Mouse (Mus musculus): ENCODE data around the gene Rel.
"Not testable (repeated sequence)": the region's sequence is repeated elsewhere in the genome, so short reads cannot be mapped to it uniquely, and the experiment has no call there.

Gene Rel

DNA sequence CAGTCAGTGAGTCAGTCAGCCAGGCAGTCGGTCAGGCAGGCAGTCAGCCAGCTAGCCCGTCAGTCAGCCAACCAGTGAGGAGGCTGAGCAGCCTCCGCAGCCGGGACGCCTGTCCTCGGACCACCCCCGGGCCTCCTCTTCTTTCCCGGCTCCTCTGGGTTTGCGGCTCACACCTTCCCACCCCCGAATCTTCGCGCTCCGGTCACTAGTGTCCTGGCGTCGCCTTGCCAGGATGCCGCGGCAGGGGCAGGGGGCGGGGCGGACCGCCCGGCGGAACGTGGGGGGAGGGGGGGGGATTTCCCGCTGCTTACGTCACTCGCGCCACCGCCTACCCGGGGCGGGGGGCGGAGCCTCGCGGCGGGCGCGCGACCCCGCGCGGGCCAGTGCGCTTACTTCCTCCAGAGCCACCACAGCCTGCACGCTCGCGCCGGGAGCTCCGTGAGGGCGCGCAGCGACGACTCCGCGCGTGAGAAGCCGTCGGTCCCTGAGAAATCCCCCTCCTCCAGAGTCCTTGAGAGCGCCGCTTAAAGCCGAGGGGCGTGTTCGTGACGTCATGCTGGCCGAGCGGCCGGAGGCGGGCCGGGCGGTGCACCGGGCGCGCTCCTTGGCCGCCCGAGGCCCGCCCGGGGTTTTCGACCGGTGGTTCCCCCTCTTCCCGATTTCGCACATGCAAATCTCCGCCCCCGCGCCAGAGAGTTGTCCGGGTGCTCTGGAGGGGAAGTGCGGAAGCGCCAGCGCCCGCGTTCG lies at the start of gene Rel:
Rel (minus strand) TSS at position 211 of the 747 bp plus-strand sequence.
- peak; percentile 85 for DNase-seq (ENCODE audit: low spot score)

DNA sequence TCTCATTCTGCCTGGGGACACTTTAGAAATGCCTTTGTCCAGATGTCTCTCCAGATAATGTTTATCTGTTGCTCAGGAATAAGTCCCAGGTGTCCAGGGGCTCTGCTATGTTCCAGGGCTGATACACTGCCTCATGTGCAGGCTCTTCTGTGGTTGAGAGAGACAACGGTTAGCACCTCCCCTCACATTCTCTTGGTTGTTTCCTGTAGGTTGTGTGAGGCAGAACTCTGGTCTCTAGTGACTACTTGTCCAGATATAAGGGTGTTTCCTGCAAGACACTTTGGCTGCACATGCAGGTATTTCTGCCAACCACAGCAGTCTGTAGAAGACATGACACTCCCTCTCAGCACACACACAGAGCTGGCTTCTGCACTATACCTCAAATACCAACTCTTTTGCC lies 48.0 kb upstream of the Rel start:
- no peak for DNase-seq (ENCODE audit: low spot score)

DNA sequence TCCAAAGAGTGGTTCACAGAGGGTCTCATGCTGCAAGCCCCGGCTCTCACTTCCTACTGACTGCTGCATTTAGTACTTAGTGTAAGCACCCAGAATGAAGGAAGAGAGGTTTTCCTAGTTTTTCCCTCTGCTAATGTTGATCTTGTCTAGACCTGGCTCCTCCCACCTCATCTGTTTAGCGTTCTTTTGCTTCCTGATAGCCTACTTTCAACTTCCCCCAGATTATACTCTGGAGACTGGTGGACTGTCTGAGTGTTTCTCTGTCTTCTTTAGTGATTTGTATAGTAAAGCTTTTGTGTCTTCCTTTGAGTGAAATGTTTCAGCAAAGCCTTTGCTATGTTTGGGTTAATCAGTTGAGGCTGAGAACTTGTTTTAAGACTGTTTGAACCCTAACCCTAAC lies 40.0 kb upstream of the Rel start:
- no peak for DNase-seq (ENCODE audit: low spot score)

DNA sequence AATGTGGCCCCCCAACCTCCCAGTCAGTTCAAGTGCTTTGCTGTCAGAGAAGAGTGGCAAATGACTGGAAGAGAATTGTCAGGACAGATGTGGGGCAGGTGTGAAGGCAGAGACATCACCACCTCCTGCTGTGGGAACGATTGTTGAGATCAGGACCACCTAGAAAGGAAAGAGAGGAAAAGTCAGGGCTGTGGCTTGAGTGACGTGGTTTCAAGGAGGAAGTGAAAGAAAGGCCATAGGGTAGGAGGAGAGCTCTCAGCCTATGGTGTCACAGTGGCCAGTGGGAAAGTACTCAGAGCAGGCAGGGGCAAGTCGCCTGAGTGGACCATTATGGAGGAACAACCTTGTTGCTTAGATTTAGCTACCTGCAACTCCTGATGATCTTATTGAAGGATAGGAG lies 34.9 kb upstream of the Rel start:
- no peak for DNase-seq (ENCODE audit: low spot score)

DNA sequence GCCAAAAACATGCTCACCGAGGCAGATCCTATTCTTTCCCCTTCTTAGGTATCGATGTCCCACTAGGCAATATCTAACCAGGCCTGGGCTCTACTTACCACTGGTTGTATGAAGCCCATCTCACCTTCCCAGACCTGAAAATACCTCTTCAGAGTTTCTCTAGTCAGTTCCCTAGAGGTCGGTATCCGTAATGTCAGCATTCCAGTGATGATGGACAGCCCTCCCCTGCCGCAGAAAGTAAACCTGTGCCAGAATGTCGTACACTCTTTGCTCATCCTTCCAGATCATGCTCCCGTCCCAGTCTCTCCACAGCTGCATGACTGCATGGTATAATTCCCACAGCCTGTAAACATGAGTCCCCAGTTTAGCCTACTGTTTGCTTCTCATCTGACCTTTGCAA lies 32.4 kb upstream of the Rel start:
- DNase-seq (ENCODE audit: low spot score) = no peak

DNA sequence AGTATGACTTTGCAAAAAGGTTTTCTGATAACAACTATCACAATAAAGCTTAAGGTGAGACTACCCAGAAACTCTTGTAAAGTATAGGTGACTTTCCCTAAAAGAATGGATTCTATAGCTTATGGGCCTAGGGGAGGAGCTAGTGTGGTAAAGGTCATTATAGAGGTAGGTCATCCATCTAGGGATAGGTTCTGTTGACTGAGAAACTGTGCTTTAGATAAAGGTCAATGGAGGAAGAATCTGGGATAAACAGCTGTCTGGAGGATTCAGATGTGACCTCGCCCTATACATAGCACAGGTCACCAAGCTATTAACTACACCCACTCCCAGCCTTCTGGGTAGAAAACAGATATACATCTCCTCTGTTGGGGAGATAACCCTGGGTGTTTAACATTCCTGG lies 31.5 kb upstream of the Rel start:
- no peak for DNase-seq (ENCODE audit: low spot score)

DNA sequence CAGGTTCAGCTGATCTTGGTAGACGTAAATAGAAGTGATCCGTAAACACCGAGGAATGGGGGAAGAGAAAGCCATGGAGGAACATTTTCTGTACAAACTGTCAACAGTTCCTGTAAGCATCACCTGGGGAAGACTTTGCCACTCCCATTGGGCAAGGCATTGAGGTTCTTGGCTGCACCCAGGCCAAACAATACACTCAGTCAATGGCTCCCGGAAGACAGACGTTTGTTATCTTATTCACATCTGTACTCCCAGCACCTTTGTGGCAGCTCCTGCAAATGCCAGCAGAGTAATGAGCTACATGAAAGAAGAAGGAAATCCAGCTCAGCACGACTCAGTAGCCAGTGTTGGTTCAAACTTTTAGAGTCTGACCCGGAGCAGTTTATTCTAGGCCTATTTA lies 31.1 kb upstream of the Rel start:
- DNase-seq (ENCODE audit: low spot score) = no peak

DNA sequence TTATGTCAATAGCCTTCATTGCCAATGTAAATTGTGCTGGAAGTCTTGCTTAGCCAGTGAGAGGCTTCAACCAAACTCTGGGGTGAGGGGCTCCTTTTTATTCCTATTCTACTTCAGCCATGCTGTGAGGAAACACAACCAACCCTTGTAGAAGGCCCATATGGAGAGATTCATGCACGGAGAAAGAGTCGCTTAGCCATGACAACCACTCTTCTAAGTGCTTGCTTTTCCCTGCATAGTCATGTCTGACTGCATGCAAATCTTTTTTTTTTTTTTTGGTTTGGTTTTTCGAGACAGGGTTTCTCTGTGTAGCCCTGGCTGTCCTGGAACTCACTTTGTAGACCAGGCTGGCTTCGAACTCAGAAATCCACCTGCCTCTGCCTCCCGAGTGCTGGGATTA lies 12.9 kb upstream of the Rel start:
- not testable (repeated sequence) for DNase-seq (ENCODE audit: low spot score)

DNA sequence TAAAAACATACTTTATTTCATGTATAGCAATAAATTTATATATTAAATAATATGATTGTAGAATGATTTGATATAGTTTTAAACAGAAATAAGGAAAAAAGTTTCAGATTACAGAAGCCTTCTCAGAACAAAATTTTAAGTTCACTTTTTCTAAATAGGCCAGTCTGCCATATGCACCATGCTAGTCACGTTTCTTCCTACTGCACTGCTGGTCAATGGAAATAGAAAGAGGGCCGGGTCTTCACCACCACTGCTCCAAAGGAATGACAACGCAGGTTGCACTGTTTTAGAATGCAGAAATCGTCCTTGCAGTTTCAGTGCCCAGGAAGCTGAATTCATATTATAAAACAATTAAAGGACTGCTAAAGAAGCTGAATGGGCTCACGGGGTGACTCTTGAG lies 12.3 kb upstream of the Rel start:
- DNase-seq (ENCODE audit: low spot score) = no peak

DNA sequence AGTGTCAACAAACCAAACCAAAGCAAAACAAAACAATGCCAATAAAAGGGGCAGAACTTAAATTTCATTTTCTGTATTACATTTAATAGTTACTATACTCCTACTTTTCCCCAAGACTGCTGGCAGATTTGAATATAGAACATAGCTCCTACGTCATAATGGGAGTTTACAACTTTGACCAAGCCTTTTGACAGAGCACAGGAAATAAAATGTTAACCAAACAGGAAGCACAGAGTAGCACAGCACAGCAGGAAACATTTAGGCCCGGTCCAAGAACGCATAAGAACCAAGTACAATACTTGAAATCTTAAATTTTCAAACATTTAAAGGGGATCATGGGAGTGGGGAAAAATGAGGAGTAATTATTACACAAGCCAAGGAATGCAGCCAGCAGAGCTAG lies 11.3 kb upstream of the Rel start:
- no peak for DNase-seq (ENCODE audit: low spot score)

DNA sequence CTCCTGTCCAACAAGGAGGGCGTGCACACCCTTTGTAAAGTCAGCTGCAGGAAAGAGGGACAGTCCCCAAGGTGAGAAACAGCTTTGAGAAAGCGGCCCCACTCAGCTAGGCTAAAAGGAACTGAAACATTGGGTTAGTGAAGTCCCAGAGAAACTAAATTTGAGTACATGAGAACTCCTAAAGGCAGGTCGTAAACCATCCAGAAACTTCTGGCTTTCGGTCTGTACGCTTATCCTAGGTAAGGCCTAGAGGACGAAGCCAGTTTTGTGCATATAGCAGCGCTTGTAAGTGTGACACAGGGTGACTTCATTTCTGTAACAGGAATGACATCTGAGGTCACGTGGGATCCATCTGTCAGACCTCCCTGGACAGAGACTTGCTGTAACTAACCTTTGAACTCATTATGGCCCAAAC lies 8.0 kb upstream of the Rel start:
- no peak for DNase-seq (ENCODE audit: low spot score)

DNA sequence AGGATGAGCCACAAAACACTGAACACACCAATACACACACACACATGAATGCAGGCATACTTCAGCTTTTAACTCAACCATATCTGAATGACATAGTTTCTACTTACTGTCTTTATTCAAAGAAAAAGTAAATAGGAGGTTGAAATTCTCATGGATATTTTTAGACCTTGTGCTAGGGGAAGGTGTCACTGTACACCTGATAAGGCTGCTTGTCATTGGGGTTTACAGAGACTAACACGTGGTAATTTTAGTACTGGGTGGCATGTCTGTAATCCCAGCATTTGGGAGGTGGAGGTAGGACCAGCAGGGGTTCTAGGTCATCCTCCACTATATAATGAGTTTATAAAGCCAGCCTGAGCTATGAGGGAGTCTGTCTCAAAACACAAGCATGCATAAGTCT lies 1.7 kb upstream of the Rel start:
- no peak for DNase-seq (ENCODE audit: low spot score)

DNA sequence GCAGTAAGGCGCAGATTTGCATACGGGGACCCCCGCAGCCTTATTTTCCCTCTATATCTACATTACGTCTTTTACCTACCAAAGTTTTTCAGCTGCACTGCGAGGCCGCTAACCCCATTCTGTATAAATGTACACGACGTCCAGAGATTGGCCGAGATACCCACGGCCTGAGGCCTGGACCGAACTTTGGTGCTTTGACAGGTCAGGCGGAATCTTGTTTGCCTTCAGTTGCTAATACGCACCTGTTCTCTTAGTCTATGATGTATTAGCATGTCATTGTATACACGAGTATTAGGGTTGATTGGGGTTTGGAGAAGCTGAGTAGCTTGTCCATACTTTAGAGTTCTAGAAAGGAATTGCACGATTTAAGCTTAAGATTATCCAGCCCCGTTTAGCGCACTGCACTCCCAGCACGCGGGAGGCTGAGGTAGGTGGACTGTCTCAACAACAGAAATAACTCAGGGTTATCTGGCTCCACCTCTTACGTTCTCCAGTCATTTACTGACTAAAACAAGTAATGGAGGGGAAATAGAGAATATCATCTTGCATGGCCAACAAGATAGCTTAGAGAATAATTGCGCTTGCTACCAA lies 832 bp upstream of the Rel start:
- no peak for DNase-seq (ENCODE audit: low spot score)

DNA sequence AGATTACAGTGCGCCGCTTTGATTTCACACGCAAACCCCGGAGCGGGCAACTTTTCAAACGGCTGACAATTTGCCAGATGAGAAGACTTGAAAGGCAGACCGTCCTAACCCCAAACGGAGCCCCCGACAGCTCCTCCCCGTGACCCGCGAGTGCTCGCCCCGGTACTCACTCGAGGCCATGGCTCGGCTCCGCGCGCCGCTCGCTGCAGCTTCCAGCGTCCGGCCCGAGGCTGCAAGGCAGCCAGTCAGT lies 335 bp downstream of the Rel start:
- DNase-seq (ENCODE audit: low spot score) = no peak

DNA sequence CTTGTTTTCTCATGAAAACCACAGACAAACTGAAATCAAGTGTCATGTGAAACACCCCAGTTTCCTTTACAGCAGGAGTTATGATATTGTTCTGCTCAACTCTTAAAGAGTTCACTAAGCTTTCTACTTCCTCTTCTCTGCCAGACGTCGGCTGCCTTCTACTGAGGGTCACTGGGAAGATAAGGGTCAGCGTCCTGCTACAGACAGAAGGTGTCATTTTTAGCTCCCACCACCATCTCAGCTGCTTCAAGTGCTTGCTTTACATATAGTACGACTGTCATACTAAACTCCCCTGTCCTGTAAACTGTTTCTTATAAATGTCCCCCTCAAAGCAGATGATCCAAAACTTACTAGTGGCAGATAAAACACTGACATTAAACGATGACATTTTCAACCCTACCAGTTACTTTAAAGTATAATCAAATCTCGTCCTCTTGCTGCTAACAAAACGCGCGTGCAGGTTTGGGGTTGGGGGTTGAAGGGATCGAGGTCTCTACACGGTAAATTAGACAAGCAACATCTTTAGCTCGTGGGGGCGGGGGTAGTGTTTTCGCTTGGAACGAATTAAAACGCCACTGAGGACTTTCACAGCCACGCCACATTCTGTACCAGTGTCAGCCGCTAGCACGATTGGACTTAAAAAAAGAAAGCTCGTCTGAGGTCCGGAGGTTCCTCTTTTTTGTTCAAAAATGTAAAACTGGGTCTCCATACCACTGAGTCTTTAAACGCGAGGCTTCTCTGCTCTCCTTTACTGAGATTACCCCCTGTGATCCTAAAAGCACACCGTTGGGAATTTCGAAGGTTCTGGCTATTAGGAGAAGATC lies 872 bp downstream of the Rel start:
- peak; percentile 13 for DNase-seq (ENCODE audit: low spot score)

DNA sequence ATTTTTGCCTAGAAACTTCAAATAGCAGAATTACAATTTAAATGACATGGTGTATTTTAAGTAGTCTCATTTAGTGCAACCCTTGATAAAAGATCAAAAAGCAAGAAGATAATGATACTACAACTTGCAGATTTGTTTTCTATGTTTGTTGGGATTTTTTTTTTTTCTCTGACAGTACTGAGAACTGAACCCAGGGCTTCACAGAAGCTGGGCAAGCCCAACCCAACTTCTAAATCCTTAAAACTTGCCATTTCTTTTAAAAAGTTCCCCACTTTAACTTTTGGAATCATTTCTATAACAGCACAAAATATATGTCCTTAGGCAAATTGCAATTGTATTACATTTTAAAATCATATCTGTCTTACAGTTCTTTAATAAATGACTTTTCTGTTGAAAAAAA lies 1.7 kb downstream of the Rel start:
- no peak for DNase-seq (ENCODE audit: low spot score)

DNA sequence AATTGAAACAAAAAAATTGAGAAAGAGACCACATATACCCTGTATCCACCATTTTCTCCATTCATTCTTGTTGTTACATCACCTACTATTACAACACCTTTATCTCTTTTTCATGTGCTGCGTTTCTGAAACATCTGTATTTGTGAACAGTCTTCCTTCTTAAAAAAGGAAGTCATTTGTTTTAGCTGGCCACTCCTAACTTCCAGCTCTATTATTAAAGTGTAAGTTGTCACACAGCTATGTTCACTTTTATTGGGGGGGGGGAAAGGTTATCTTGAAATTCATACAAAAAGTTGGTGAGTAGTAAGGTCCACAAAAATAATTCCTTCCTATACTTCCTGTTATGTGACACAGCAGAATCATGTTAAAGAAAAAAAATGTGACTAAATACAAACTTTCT lies 2.8 kb downstream of the Rel start:
- no peak for DNase-seq (ENCODE audit: low spot score)

DNA sequence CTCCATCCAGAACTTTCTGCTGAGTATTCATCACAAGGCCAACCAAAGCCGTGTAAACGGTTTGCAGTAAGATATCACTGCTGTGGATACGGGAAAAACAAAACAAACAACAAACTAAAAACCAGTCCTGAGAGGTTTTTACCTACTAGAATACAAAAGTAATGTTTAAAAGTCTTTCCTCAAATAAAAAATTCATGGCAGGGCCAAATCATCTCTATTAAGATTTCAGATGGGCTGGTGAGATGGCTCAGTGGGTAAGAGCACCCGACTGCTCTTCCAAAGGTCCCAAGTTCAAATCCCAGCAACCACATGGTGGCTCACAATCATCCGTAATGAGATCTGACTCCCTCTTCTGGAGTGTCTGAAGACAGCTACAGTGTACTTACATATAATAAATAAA lies 3.4 kb downstream of the Rel start:
- not testable (repeated sequence) for DNase-seq (ENCODE audit: low spot score)

DNA sequence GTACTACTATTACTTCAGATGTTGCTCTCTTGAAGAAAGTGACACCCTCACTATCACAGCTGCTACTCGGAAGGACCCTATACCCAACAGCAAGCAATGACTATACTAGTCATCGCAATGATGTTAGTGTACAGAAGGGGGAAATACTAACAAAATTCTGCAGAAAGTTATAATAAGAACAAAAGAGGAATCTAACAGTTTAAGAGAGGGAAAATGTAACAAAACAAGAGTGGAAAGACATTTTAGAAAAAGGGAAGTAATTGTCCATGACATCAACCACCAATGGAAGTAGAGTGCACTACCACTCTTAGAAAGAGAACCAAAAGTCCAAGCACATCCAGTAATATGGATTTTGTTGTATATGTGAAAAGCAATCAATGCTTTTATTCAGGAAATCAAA lies 8.1 kb downstream of the Rel start:
- no peak for DNase-seq (ENCODE audit: low spot score)

DNA sequence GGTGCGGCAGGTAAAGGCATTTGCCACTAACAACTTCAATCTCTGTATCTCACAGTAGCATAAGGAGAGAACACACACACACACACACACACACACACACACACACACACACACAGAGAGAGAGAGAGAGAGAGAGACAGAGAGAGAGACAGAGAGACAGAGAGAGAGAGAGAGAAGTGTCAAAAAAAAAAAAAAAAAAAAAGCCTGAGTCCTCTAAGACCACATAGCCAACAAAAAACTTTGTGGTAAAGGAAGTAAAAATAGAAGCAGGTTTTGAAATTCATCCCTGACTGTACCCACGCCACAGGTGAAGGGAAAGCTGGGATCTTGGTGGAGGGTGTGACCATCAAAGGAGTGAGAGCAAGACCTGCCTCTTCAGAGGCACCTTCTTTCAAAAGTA lies 12.6 kb downstream of the Rel start:
- no peak for DNase-seq (ENCODE audit: low spot score)

DNA sequence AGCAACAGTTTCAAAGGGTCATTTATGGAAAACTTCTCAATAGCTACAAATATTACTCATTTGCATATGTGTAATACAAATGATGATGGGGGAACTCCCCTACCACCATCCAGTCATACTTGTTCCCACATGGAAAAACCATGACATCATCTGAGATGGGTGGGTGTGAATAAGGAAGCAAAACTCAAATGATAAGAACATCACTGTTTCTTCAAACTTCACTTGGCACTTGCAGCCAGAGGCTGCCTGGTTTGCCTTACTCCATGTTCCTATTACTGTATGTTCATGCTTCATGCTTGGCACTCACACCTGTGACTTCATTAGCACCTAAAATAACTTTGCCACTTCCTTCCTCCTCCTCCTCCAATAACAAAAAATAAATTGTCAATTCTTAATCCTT lies 16.4 kb downstream of the Rel start:
- DNase-seq (ENCODE audit: low spot score) = no peak

DNA sequence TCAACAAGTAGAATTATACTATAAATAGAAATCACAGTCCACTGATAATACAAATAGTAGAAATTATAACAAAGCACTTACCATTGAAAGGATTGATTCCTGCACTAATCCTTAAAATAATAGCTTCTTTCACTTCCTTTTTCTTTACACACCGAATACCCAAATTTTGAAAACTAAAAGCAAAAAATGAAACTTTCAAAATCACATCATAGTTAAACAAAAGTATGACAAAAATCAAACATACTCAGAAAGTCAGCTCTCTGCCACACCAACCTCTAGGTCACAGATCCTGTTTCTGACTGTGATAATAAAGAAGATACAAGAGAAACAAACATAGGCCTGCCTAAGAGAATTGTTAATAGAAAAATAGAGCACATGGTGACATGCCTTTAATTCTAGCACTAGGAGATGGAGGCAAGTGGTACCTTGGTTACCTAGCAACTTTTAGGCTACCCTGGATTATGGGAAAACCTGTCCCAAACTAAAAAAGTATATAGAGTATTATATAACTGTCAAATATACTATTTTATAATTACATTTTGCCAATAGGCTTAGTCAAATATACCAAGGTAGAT lies 17.5 kb downstream of the Rel start:
- DNase-seq (ENCODE audit: low spot score) = no peak

DNA sequence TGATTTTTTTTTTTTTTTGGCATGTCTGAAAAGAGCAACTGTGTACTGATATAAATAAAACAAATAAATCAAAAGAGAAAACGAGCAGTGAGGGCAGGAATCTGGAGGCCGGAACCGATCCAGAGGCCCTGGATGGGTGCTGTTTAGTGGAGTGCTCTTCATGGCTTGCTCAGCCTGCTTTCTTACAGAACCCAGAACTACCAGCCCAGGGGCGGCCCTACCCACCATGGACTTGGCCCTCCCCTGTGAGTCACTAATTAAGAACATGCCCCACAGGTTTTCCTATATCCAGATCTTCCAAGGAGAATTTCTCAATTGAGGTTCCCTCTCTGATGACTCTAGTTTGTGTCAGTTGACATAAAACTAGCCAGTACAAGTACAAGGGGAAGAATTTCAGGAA lies 24.7 kb downstream of the Rel start:
- no peak for DNase-seq (ENCODE audit: low spot score)
